Mouse (Mus musculus) kidney, adult 8-10 months (tissue): ENCODE results near the gene Cpne5.

ENCODE experiments used
- DNase-seq, 2 experiments: peaks; one replicate each; pipeline ENCODE4 v3.0.0; 2022

Gene Cpne5

GRCm38 (mm10) chr17:29202604-29203003 lies 35.4 kb downstream of the Cpne5 start:
- DNase-seq = no peak

- no peak for DNase-seq
Measured at GRCm38 (mm10) chr17:29199821-29200220, 38.1 kb downstream of the Cpne5 start.

- no peak for DNase-seq
Measured at GRCm38 (mm10) chr17:29199151-29199800, 38.7 kb downstream of the Cpne5 start.

GRCm38 (mm10) chr17:29195579-29195978 lies 42.4 kb downstream of the Cpne5 start:
- DNase-seq = no peak

- no peak for DNase-seq
Measured at GRCm38 (mm10) chr17:29188989-29189388, 49.0 kb downstream of the Cpne5 start.

- DNase-seq = no peak
Measured at GRCm38 (mm10) chr17:29186989-29187859, 50.7 kb downstream of the Cpne5 start.

GRCm38 (mm10) chr17:29185376-29186046 lies 52.5 kb downstream of the Cpne5 start:
- no peak for DNase-seq

- DNase-seq = no peak
Measured at GRCm38 (mm10) chr17:29183162-29183561, 54.8 kb downstream of the Cpne5 start.

- no peak for DNase-seq
Measured at GRCm38 (mm10) chr17:29181751-29182150, 56.2 kb downstream of the Cpne5 start.

- no peak for DNase-seq
Measured at GRCm38 (mm10) chr17:29180406-29181127, 57.4 kb downstream of the Cpne5 start.

GRCm38 (mm10) chr17:29179917-29180316 lies 58.0 kb downstream of the Cpne5 start:
- DNase-seq = no peak

- DNase-seq = no peak
Measured at GRCm38 (mm10) chr17:29178503-29179059, 59.4 kb downstream of the Cpne5 start.

- peak in 1 of 2 experiments; percentile 67 for DNase-seq
Measured at GRCm38 (mm10) chr17:29176391-29177267, 61.3 kb downstream of the Cpne5 start.

GRCm38 (mm10) chr17:29175693-29176092 lies 62.3 kb downstream of the Cpne5 start:
- no peak for DNase-seq

GRCm38 (mm10) chr17:29173165-29173564 lies 64.8 kb downstream of the Cpne5 start:
- DNase-seq = no peak

GRCm38 (mm10) chr17:29172062-29172461 lies 65.9 kb downstream of the Cpne5 start:
- DNase-seq = peak in 1 of 2 experiments; percentile 20

GRCm38 (mm10) chr17:29171001-29171772 lies 66.8 kb downstream of the Cpne5 start:
- DNase-seq = peak; percentile 83 to 91

GRCm38 (mm10) chr17:29170431-29171000 lies 67.5 kb downstream of the Cpne5 start:
- peak; percentile 50 to 57 for DNase-seq

GRCm38 (mm10) chr17:29168996-29169601 lies 68.9 kb downstream of the Cpne5 start:
- DNase-seq = no peak

GRCm38 (mm10) chr17:29168438-29168837 lies 69.5 kb downstream of the Cpne5 start:
- no peak for DNase-seq
